In the genomic region with DNA sequence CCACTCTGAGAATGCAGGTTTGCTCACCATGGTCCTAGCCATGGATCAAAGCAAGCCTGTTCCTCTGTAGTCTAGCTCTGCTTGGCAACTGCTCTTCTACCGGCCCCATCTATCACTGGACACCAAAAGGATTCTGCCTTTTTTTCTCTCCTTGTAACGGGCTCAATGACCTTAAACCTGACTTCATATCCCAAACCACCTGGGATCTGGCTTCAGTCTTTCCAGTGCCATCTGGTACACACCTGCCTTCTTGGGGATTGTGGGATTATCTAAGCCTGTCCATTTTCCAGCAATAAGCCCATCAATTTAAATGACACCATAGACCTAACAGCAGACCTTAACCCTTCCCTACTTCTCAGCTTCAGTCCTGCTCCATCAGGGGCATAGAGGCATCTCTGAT, we compare ENCODE assay signal across 31 mouse cellular contexts.
A peak's percentile ranks its signal among the peaks of the same experiment; 100 is the strongest.
DNase-seq lines count a peak whose midpoint lies in the region; ATAC-seq and TF ChIP-seq lines count a peak whose summit lies in the region.
"Had no signal": no experiment of that assay in that cellular context is flagged by ENCODE, and none has a peak within 500 bp of the region (broad histone marks: within the 10 kb centered on the region; RNA-seq: fewer than 3 reads in every experiment).

No protein-coding gene starts in this region.

- no peaks in the 10 kb centered on the region for H3K4me1 ChIP-seq in midbrain, postnatal 0 days (ENCODE audit: insufficient read depth, low read length)
- H3K4me1 ChIP-seq in midbrain, embryonic 14.5 days (ENCODE audit: control insufficient read depth, insufficient read depth, low read length) = no peaks in the 10 kb centered on the region
- no peaks in the 10 kb centered on the region for H3K4me1 ChIP-seq in hindbrain, embryonic 10.5 days (replicated peaks)
- H3K4me1 ChIP-seq: hindbrain, embryonic 13.5 days; limb, embryonic 12.5 days; liver, embryonic 12.5 days; megakaryocyte, embryonic 14.5 days; midbrain, embryonic 13.5 days; neural tube, embryonic 15.5 days had no signal

- H3K27me3 ChIP-seq in midbrain, postnatal 0 days (ENCODE audit: insufficient read depth, low read length) = no peaks in the 10 kb centered on the region
- H3K27me3 ChIP-seq in midbrain, embryonic 14.5 days (ENCODE audit: control insufficient read depth, insufficient read depth, low read length) = no peaks in the 10 kb centered on the region
- no peaks in the 10 kb centered on the region for H3K27me3 ChIP-seq in hindbrain, embryonic 10.5 days (ENCODE audit: insufficient read depth, poor library complexity, severe bottlenecking)
- H3K27me3 ChIP-seq: heart, embryonic 15.5 days; hindbrain, embryonic 13.5 days; limb, embryonic 12.5 days; liver, embryonic 12.5 days; megakaryocyte, embryonic 14.5 days; midbrain, embryonic 13.5 days; neural tube, embryonic 15.5 days had no signal

- H3K9ac ChIP-seq in midbrain, postnatal 0 days (replicated peaks; ENCODE audit: low read length, poor library complexity, severe bottlenecking) = no peak overlapping the region
- no peak overlapping the region for H3K9ac ChIP-seq in midbrain, embryonic 14.5 days (replicated peaks; ENCODE audit: low read length)
- H3K9ac ChIP-seq: heart, embryonic 15.5 days; hindbrain, embryonic 13.5 days; limb, embryonic 12.5 days; liver, embryonic 12.5 days; liver, postnatal 0 days; midbrain, embryonic 13.5 days; neural tube, embryonic 15.5 days had no signal

- H3K27ac ChIP-seq in midbrain, postnatal 0 days (ENCODE audit: low read depth, low read length) = no peak overlapping the region
- no peak overlapping the region for H3K27ac ChIP-seq in midbrain, embryonic 14.5 days (replicated peaks; ENCODE audit: low read depth, low read length)
- H3K27ac ChIP-seq in hindbrain, embryonic 10.5 days = no peak overlapping the region
- H3K27ac ChIP-seq: heart, embryonic 10.5 days; heart, embryonic 15.5 days; hindbrain, embryonic 13.5 days; layer of hippocampus, adult 2 months; left cerebral cortex, adult 2 months; limb, embryonic 12.5 days; liver, embryonic 12.5 days; midbrain, embryonic 13.5 days; neural tube, embryonic 15.5 days; stomach, postnatal 0 days had no signal

- H3K4me3 ChIP-seq in midbrain, postnatal 0 days (ENCODE audit: low read depth, low read length) = no peak overlapping the region
- H3K4me3 ChIP-seq in midbrain, embryonic 14.5 days (replicated peaks; ENCODE audit: low read depth, low read length) = no peak overlapping the region
- no peak overlapping the region for H3K4me3 ChIP-seq in hindbrain, embryonic 10.5 days
- H3K4me3 ChIP-seq: heart, embryonic 10.5 days; heart, embryonic 15.5 days; hindbrain, embryonic 13.5 days; layer of hippocampus, adult 2 months; left cerebral cortex, adult 2 months; limb, embryonic 12.5 days; liver, embryonic 12.5 days; megakaryocyte, embryonic 14.5 days; midbrain, embryonic 13.5 days; neural tube, embryonic 15.5 days had no signal

- no peak for ATAC-seq in midbrain, postnatal 0 days (ENCODE audit: low FRiP score)
- ATAC-seq in midbrain, embryonic 14.5 days (ENCODE audit: low FRiP score, low TSS enrichment) = no peak
- ATAC-seq: CD4-positive, CD25-positive, alpha-beta regulatory T cell, adult 4 months; forebrain, embryonic 14.5 days; liver, embryonic 12.5 days; liver, postnatal 0 days; midbrain, embryonic 13.5 days had no signal

- 68% methylated on average over 2 of the region's 2 CpGs for WGBS in midbrain, postnatal 0 days
- WGBS in midbrain, embryonic 14.5 days = 70% methylated on average over 2 of the region's 2 CpGs
- 78% methylated on average over 2 of the region's 2 CpGs for WGBS in hindbrain, embryonic 10.5 days

- no peaks in the 10 kb centered on the region for H3K36me3 ChIP-seq in midbrain, postnatal 0 days (ENCODE audit: insufficient read depth, low read length)
- no peaks in the 10 kb centered on the region for H3K36me3 ChIP-seq in midbrain, embryonic 14.5 days (ENCODE audit: control insufficient read depth, insufficient read depth, low read length)
- H3K36me3 ChIP-seq in hindbrain, embryonic 10.5 days = no peaks in the 10 kb centered on the region
- H3K36me3 ChIP-seq: heart, embryonic 10.5 days; heart, embryonic 15.5 days; hindbrain, embryonic 13.5 days; limb, embryonic 12.5 days; liver, embryonic 12.5 days; midbrain, embryonic 13.5 days; neural tube, embryonic 15.5 days had no signal

- H3K4me2 ChIP-seq in midbrain, postnatal 0 days (ENCODE audit: low read depth, low read length, poor library complexity, severe bottlenecking) = no peak overlapping the region
- no peak overlapping the region for H3K4me2 ChIP-seq in midbrain, embryonic 14.5 days (ENCODE audit: low read length)
- H3K4me2 ChIP-seq: heart, embryonic 15.5 days; hindbrain, embryonic 13.5 days; limb, embryonic 12.5 days; liver, embryonic 12.5 days; midbrain, embryonic 13.5 days; neural tube, embryonic 15.5 days had no signal

- peak; percentile 16 for DNase-seq in midbrain, postnatal 0 days (ENCODE audit: low spot score)
- DNase-seq in midbrain, embryonic 14.5 days = no peak
- peak; percentile 37 for DNase-seq in cerebellum, adult 8-10 months
- peak; percentile 38 to 47 for DNase-seq in cerebellum, postnatal 25 days
- no peak for DNase-seq in hindbrain, embryonic 10.5 days (ENCODE audit: low spot score)
- DNase-seq in right cerebral cortex, postnatal 14 days = no peak
- no peak for DNase-seq in embryo, embryonic 10.5 days (ENCODE audit: low spot score)
- DNase-seq: adrenal gland, postnatal 14 days; gastrocnemius, postnatal 25 days; heart, adult 11 months; kidney, adult 11 months; kidney, postnatal 25 days; liver, postnatal 0 days; lung, postnatal 4 days; retina, postnatal 1 day; right cerebral cortex, postnatal 4 days; thymus, adult 18-20 months; thymus, postnatal 36 days had no signal

- TF ChIP-seq CTCF in midbrain, postnatal 0 days (IDR thresholded peaks at IDR 0.05) = no peak

- no peaks in the 10 kb centered on the region for H3K9me3 ChIP-seq in midbrain, postnatal 0 days (ENCODE audit: low read length)
- no peaks in the 10 kb centered on the region for H3K9me3 ChIP-seq in midbrain, embryonic 14.5 days (ENCODE audit: control insufficient read depth, low read length)
- no peaks in the 10 kb centered on the region for H3K9me3 ChIP-seq in hindbrain, embryonic 10.5 days
- H3K9me3 ChIP-seq: heart, embryonic 10.5 days; heart, embryonic 15.5 days; hindbrain, embryonic 13.5 days; limb, embryonic 12.5 days; liver, embryonic 12.5 days; megakaryocyte, embryonic 14.5 days; midbrain, embryonic 13.5 days; neural tube, embryonic 15.5 days had no signal

Comparison
In these comparisons a context has a peak if more than half of its experiments do, and no peak if none do; other contexts are left out.
1. DNase-seq: peak in midbrain, postnatal 0 days (single experiment), cerebellum, adult 8-10 months (single experiment) and cerebellum, postnatal 25 days (2 of 2); none in midbrain, embryonic 14.5 days (single experiment), hindbrain, embryonic 10.5 days (single experiment), right cerebral cortex, postnatal 14 days (single experiment) and embryo, embryonic 10.5 days (single experiment).